Mouse (Mus musculus) gastrocnemius, adult 18-20 months (tissue): ENCODE results near the gene Atp4b. TPM values are rescaled to one million over a fixed set of nuclear protein-coding genes. Genes with fewer than 3 reads are reported as not detected.

ENCODE experiments used
- DNase-seq: peaks from one replicate; pipeline ENCODE4 v3.0.0; 2021; ENCODE audit warnings: low spot score
- long read RNA-seq, 2 experiments: library from polyadenylated mRNA; stranded (forward); transcript quantifications; one replicate each; pipeline ENCODE4 v2.0.0; 2021
- total RNA-seq, 2 experiments: library from RNA; stranded (reverse); gene quantifications; 2 replicates each; pipeline ENCODE4 v1.2.3; 2021

Gene Atp4b
- not detected for total RNA-seq
- long read RNA-seq, experiment 1: 0 reads
- long read RNA-seq, experiment 2: 0 reads

DNA sequence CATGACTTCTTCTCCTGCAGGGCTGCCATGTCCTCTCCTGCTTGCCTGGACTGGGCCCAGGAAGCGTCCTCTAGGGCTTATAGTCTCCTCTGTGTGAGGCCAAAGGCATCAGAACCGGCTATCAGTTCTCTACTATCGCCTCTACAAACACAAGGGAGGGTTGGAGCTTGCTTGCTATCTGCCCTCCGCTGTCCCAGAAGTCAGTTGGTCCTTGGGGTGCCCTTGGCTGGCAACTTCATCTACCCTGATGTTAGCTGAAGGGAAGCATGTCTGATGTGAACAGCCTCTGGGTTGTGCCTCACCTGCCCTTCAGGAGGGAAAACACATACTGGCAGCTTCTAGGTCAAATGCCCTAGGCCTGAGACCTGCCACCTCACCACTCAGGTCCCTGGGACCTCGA lies at the start of gene Atp4b:
TSS of gene Atp4b (minus strand) at position 101 of the 400 bp plus-strand sequence.
- no peak for DNase-seq

DNA sequence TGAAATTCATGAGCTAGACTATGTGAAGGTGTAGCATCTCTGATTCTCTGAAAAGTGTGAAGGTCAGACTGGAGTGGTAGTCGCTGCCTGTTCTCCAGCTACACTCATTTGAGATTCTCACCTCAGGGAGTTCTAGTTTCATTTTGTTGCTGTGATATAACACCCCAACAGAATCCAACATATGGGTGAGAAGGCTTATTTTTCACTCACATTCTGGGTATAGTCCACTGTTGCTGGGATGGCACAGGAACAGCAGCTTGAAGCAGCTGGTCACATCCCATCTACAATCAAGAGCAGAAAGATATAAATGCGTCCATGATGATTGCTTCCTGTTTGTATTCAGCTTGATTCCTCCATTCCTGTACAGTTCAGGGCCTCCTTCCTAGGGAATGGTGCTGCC lies 45.5 kb upstream of the Atp4b start:
- DNase-seq: no peak

DNA sequence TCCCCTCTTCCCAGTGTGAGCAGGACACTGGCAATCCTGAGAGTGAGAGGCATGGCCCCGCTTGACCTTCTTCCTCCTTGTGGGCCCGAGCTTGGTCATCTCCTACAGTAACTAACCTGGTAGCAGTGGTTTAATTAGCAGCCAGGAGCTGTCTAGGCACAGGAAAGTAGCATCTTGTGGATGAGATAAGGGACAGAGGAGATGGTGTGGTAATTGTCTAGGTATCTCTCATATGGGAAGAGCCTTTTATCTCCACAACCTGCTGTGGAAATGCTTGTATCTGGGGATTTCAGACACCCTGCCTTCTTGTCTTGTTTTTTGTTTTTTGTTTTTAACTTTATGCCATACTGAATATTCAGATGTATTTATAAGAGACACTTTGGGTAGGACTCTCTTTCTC lies 40.9 kb upstream of the Atp4b start:
- no peak for DNase-seq

DNA sequence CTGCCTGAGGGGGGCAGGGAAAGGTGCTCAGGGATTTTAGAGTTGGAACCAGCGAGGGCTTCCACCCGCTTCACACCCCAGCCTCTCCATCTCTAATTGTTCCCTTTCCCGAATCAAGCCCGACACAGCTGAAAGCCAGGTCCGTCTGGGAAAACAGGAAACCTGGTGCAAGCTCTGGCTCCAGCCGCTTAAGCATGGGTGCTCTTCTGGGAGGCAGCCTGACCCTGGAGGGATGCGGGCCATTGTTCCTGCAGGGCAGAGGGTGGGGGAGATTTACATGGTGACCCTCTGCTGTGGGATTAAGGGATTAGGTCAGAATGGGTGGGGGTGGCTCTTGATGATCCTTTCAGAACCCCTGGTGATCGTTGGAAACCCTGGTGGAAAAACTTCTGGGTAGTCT lies 39.4 kb upstream of the Atp4b start:
- no peak for DNase-seq

DNA sequence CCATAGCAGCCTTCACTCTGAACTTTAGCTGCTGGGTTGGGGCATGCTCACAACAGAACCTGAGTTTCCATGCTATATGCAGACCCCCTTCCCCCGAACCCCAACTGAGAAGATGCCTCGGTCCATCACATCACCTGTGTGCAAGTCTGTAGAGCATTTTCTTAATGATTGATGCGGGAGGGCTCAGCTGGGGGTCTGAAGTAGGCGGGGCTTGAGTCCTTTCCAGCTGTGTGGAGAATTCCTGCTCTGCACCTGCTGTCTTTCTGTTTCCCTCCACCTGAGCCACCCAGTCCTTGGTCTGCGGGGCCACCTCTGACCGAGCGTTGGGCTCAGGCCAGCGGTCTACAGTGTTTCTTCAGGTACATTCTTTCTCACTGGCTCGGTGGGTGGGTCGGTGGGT lies 38.3 kb upstream of the Atp4b start, which contains the start of gene Tmem255b:
TSS of gene Tmem255b (plus strand) at position 301 of the 400 bp plus-strand sequence.
- no peak for DNase-seq

DNA sequence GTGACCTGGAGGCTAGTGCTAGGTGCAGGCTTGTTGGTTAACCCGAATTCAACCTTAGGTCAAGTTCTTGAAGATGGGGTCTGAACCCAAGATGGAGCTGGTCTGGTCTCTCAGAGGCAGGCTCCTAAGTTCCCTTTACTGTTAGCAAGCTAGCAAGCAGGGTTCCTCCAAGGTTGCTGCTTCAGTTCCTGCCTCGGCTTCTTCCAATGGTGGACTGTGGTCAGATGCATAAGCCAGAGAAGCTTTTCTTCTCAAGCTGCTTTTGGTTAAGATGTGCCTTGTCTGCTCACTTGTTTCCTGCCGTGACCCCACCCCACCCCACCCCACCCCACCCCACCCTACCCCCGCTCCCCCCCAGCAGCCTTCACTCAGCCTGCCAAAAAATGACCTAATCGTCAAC lies 36.5 kb upstream of the Atp4b start:
- no peak for DNase-seq

DNA sequence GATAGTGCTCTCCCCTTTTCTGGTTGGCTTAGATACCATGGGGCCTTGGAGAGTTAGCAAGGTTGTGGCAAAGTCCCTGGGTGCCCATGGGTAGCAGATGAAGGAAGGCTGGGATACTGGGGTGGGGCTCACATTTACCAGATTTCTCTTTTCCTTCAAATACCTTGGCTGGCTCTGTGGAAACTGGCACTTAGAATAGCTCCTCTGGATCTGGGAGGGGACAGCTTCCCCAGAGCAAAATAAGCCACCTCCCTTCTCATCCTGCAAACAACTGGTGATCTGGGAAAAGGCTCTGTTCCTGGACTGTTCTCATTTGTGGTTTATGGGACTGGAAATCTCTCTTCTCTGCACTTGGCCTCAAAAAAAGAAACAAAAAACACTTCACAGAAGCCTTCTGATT lies 34.2 kb upstream of the Atp4b start:
- DNase-seq: no peak

DNA sequence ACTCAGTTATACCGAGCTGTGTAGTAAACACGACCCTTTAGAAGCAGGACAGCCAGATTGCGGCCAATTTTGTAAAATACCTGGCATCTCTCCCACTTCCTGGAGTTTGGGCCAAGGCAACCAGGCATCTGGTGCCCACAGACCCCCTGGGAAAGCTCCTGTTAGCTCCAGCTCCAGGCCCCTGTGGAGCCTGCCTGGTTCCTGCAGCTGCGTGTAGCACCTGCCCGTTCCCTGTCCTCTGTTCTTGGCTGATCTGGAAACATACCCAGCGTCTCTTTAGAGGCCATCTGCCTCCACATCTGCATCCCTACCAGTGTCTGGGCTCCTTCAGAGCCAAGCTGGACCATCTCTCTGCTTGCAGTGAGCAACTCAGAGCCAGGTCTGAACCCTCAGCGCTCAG lies 33.8 kb upstream of the Atp4b start:
- DNase-seq: no peak

DNA sequence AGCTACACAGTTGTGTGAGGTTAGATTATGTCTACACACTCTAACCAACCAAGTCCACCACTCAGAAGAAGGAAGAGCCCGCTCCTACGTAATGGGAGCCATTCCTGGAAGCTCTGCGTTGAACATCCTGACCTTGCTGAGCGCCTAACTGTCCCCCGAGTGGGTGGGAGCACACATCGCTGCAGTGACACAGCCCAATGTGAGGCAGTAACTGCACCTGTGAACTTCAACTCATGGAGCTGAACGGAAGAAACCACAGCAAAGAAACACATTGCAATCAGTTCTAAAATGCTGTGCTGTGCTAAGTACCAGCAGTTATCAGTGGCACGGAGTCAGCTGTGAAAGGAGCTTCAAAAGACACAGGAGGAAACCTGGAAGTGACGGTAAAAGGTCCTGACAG lies 31.5 kb upstream of the Atp4b start:
- DNase-seq: no peak

DNA sequence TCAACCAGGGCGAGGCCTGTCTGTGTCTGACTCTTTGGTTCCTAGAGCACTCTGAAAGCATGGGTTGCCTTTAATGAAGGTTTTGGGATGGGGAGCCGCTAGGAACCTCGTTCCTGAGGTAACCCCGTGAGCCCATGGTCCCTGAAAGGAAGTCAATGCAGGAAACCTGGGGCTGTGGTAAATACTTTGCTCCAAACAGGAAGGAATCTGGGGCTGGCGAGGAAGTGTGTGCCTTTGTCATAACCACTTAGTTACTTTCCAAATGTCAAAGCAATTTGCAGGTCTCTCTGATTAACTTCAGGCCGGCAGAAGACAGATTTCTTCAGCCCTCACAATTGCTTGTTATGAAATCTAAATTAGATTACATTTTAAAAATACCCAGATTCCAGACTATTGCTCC lies 30.7 kb upstream of the Atp4b start:
- no peak for DNase-seq

DNA sequence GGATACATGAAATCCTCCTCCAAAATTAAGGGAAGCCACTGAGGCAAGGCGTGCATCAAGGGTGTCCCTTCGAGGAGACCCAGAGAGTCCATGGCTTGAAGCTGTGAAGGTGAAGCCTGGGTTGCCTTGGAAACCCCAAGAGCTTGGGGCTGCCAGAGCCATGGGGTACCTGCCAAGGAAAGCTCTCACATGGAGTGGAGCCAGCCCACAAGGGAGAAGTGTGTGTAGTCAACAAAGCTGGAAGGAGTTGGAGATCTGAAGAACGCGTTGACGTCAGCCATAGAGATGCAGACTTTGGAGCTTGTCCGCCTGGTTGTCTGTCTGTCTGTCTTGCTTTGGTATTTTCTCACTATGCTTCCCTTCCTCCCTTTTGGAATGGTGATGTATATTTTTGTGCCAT lies 24.3 kb upstream of the Atp4b start:
- no peak for DNase-seq

DNA sequence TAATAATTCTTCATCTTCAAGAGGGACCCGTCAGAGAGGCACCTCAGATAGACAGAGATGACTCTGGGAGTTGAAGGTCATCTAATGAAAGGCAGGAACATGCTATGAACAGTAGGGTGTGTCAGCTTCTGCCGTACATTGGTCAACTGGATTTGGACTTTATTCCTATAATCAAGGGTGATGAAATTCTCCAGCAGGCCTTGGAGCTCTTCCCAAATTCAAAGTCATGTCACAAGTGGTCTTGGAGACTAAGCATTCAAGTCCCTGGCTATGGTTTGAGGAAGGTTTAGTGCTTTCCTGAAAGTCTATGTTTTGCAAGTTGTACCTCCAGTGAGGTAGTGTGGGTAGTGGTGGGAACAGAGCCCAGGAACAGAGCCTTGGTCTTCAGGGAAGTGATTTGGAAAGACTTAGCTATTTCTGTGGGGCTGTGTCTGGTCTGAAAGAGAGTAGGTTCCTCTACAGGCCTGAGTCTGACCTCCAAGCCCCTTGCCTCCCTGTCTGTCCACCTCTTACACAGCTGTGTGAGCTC lies 22.6 kb upstream of the Atp4b start:
- DNase-seq: peak; percentile 50

DNA sequence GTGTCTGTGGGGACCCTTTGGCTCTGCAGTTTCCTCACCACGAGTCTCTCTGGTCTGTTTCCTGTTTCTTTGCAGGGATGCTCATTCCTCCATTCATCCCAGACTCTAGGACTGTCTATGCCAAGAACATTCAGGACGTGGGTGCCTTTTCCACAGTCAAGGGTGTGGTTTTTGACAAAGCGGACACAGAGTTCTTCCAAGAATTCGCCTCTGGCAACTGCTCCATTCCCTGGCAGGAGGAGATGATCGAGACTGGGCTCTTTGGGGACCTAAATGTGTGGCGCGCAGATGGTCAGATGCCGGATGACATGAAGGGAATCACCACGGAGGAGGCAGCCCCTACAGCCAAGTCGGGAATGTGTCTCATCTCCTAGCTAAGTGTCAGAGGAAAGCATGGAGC lies 19.3 kb upstream of the Atp4b start:
- DNase-seq: peak; percentile 74

DNA sequence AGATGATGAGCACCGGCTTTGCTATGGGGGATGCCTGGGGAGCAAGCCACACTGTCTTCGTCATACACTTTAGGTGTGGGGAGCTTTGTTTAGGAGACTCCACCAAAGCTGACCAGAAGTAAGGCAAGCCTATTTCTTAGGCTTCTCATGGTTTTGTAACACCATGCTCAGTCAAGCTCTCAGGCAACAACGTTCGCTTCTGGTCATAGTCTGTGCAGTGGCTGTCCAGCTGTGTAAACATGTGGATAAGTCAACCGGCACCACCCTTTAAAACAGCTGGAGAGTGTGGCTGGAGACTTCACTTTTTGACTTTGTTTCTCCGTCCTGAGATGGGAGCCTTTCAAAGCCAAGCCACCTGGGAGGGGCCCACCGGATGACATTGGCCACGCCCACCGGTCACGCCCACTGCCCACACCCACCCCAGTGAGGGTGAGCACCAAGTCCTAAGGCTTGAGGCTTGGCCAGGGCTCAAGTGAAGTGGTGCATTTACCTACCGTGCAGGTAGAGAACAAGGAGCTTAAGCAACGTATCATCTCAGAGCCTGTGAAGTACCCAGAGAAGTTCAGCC lies 17.3 kb upstream of the Atp4b start:
- no peak for DNase-seq

DNA sequence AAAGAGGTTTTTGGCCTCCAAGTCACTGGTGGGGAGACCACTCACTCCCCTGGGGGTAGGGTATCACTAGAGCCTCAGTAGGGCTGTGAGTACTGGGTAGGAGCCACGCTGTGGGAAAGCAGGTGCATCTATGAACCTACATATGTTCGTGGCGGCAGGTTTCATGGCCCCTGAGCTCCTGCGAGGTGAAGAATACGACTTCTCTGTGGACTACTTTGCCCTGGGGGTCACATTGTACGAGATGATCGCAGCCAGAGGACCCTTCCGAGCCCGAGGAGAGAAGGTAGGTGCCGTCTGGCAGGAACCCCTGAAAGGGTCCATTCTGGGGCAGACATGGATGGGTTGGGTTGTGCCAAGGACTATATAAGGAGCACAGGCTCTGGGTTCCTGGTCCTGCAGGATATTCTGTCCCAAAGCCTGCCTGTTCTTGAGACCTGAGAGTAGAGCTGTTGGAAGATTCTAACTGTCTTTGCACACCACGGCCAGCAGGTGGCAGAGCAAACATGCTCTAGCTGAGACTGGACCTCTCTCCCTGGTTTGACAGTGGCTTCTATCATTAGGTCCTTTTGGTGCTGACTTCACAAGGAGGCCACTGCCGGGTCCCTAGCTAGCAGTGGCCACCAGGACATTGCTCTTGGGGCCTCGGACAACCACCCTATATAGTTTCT lies 16.4 kb upstream of the Atp4b start:
- peak; percentile 57 for DNase-seq

DNA sequence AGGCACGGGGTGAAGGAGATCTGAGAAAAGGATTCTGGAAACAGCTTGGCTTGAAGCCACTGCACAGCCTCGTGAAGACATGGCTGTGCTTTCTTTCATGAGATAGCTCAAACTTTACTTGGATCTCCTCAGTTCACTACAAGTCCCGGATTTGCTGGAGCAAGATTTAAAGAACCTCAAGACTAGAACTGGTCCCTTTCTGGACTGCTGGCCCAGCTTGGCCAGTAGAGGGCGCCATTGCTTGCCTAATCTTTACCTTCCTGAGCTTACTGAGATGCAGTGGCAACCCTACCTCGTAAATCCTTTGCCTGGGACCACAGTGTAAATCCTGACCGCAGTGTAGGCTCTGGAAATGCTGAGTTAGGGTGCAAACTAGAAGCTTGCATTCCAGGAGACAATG lies 15.0 kb upstream of the Atp4b start:
- peak; percentile 61 for DNase-seq

DNA sequence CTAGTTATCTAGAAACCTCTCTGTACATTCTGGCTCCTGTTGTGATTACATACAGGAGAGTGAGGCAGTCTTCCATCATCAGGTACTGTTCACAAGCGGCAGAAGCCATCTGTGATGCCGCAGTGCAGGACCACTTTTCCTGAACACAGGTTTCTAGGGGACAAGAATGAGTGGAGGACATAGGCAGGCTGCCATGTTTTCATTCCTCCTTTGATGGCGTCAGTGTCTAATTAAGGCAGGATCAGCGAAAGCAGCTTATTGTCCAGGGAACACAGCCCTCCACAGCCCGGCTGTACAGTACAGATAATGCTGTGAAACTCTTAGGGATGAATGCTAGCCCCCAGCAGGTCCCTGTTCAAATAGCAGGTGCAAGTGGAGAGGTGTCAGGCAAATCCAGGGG lies 9.4 kb upstream of the Atp4b start:
- DNase-seq: no peak

DNA sequence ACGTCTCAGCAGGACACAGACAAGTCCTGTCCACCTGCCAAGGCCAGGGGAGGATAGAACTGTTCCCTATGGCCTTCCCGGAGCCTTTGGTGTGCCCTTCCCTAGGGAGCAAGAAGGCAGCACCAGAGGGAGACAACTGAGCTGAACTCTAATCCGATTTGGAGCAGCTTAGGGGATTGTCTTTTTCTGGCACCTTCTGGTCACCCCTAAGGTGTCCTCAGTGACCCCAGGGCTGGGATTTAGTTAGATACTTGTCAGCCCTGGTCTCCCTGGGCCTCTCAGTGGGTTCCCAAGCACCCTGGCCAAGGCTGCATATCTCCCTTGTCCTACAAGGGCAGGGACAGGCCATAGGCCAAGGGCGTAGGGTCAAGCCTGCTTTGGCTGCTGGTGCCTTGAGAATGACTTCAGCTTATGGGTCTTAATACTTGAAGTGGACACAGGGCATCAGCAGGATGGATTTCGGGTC lies 8.1 kb upstream of the Atp4b start, which contains the start of gene Grk1:
TSS of gene Grk1 (plus strand) at position 416 of the 466 bp plus-strand sequence.
- DNase-seq: no peak

DNA sequence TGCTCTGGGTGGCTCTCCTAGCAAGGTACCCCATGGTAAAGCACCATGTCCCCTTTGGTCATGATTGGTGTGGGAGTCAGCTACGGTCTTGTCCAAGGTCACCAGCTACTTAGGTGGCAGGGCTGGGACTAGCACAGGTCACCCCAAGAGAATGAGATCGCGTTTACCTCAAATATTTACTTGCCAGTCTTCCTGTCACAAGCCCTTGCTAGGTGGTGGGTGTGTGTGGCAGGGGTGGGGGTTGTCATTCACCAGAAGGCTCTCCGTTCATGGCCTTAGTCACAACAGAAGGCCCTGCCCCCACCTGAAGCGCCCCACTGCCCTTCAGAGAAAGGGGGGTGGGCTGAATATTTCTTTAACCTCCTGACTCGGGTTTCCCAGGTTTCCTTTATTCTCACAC lies 6.9 kb upstream of the Atp4b start:
- DNase-seq: no peak

DNA sequence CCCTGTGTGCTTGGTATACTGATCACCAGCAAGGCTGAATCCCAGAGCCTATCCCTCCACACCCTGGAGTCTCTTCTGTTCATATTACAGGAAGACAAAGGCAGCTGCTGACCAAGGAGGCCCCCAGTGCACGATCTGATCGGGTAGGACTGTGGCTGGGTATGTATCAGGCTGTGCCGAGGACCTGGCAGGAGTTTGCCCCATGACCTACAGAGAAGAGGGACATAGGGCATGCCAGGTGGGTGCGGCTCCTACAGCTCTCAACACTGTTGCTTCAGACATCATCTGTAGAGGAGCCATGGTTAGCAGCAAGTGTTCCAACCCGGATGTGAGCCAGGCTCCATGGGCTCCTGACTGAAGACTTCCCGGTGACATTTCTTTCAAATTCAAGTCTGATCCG lies 2.8 kb downstream of the Atp4b start:
- no peak for DNase-seq

DNA sequence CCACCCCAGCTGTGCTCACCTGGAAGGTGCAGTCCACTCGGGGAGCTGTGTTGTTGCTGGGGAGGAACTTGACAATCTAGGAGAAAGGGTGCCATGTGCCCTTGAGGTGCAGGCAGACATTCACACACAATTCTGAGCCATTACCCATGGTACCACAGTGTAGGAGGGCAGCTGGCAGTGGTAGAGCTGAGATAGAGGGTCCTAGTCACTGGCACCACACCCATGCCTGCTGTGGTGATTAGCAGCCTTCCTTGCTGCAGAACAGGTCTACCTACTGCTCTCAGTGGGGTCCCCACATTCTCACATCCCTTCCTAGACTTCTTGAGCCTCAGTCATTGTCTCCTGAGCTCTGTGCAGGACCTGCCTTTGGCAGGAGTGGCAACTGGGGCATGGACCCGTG lies 7.9 kb downstream of the Atp4b start:
- no peak for DNase-seq

DNA sequence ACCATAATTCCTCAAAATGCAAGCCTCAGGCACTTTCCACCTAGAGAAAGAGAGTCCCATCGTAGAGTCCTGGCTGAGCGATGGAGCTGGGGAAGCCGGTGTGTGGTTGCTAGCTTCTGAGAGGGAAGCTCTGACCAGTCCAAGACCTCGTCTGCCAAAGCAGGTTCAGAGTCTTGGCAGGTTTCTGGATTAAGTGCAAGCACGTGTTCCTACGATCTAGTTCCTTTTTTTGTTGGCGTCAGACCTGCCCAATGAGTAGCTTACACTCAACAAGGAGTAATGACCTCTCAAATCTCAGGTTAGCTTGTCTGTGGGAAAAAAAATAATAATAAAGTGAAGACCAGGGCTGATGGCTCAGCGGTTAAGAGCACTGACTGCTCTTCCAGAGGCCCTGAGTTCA lies 8.9 kb downstream of the Atp4b start:
- no peak for DNase-seq

DNA sequence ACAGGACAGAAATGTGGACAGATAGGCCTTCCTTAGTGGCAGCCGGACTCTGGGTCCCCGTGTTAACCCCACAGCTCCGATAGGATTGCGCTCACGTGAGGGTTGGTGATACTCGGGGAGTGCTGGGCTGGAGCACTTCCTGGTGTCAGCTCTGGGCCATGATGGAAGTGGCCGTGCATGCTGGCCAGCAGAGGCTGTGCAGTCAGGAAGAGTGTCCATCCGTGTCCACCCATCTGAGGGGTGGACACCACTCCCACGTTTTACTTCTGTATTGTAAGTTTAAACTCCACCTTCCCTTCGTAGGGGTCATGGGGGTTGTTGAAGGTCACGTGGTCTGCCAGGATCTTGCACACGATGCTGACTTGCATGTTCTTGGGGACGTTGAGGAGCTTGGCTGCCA lies 10.3 kb downstream of the Atp4b start:
- no peak for DNase-seq
